Mouse (Mus musculus) lung, postnatal 4 days (tissue): ENCODE measurements around the gene Gdpd1.
A peak's percentile ranks its signal among the peaks of the same experiment; 100 is the strongest.
"Not testable (repeated sequence)": the region's sequence is repeated elsewhere in the genome, so short reads cannot be mapped to it uniquely, and the experiment has no call there.

Source experiments
- DNase-seq, 2 experiments: peaks; one replicate each; pipeline ENCODE4 v3.0.0; 2021

Gene Gdpd1

DNA sequence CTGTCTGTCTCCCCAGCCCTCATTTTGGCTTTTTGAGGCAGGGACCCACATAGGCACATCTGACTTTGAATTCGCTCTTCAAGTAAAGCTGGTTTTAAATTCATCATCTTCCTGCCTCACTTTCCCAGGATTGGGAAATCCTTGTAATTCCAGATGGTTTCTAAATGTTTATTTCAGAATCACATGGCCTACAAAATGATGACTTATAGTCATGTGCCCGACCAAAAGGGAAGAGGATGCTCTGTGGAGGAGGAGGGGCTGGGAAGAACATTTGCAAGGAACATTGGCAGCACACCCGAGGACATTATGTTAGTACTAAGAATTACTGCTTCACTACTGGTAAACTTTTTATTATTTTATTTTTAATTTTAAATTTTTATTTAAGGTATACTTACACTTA, 48.5 kb downstream of the Gdpd1 start:
- no peak for DNase-seq

- DNase-seq = not testable (repeated sequence)
Observed at GRCm38 (mm10) chr11:87023240-87023639, 50.6 kb downstream of the Gdpd1 start.

- no peak for DNase-seq
Observed at GRCm38 (mm10) chr11:87022765-87023164, 51.1 kb downstream of the Gdpd1 start.

DNA sequence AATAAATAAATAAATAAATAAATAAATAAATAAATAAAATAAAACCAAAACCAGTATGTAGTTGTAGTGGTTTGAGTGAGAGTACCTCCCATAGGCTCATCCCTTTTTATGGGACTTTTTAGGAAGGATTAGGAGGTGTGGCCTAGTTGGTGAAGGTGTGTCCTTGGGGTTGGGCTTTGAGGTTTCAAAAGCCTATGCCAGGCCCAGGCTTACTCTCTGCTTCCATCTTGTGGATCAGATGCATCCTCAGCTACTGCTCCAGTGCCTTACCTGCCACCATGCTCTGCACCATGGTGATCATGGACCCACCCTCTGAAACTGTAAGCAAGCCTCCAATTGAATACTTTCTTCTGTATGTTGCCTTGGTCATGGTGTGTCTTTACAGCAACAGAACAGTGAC, 52.3 kb downstream of the Gdpd1 start:
- DNase-seq = no peak

- DNase-seq = no peak
Observed at GRCm38 (mm10) chr11:87020449-87020848, 53.4 kb downstream of the Gdpd1 start.

DNA sequence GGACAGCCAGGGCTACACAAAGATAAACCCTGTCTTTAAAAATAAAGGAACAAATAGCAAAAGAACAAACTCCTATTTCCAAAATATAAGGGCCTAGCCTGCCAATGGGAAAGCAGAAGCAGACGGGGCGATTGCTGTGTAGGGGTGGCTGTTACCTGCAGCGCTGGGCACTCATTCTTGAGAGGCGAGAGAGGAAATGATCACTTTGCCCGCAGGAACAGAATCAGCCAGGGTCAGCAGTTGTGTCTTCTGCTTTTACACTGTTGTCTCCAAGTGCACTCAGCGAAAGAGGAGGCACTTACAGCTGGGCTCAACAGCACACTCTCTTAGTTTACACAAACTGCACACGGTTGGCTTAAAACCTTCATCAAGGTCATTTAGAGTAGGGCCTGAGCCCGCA, 54.4 kb downstream of the Gdpd1 start:
- no peak for DNase-seq

DNA sequence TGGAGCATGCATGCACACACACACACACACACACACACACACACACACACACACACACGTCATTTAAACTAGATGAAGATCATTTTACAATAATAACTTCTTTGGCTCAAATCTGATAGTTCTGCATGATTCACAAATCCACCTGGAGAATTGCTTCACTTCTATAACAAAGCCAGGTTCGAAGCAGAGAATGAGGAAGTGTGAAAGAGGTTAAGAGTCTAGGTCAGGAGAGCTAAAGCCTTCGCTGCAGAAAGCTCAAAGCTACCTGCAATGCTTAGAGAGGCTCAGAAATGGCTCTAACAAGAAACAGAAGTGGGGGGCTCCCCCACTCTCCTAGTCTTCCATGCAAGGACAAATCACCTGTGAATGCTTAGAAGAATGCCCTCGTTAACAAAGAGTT, 55.8 kb downstream of the Gdpd1 start:
- no peak for DNase-seq

DNA sequence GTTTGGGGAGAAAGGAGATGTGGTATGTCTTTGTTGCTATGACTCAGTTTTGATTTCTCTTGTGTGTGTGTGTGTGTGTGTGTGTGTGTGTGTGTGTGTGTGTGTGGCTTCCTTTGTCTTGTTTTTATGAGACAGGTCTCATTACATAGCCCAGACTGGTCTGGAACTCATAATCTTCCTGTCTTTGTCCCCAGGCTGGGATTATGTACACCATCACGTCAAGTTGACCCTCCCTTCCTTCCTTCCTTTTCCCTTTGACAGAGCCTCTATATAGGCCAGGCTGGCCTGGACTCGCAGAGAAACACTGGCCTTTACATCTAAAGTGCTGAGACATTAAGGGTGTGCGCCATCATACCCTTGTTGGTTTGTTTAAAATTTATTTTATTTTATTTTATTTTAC, 58.2 kb downstream of the Gdpd1 start:
- peak; percentile 24 to 40 for DNase-seq

DNA sequence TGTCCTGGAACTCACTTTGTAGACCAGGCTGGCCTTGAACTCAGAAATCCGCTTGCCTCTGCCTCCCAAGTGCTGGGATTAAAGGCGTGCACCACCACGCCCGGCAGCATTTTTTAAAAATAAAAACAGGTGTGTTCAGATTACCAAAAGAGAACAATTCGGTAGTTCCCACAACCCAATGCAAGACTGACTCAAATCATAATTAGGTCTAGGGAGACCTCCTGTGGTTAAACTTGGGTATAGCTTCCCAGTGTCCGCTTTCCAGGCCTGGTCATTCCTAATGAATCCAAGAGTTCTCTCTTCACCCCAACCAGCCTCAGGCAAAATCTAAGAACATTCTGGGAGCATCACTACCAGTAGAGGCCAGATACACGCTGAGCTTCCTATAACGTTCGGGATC, 63.4 kb downstream of the Gdpd1 start:
- DNase-seq = peak in 1 of 2 experiments; percentile 72

DNA sequence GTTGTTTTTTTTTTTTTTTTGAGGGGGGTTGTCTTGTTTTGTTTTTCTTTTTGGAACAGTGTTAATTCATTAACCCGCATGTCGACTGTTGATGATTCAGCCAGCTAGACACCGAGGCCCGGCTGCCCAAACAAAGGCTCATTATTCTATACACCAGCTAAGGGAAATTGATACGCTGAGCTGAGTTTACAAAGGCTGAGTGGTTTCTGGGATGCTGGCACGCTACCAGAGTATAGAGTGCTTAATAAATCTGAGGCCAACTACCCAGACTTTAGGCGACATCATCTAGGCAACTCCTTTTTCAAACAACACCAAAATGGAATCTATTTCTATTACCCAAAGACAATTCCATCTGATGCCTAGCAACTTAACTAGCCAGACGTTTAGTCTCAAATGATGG, 66.5 kb downstream of the Gdpd1 start:
- DNase-seq = peak in 1 of 2 experiments; percentile 30

- peak; percentile 35 to 63 for DNase-seq
Observed at GRCm38 (mm10) chr11:87004960-87005755, 68.7 kb downstream of the Gdpd1 start.

DNA sequence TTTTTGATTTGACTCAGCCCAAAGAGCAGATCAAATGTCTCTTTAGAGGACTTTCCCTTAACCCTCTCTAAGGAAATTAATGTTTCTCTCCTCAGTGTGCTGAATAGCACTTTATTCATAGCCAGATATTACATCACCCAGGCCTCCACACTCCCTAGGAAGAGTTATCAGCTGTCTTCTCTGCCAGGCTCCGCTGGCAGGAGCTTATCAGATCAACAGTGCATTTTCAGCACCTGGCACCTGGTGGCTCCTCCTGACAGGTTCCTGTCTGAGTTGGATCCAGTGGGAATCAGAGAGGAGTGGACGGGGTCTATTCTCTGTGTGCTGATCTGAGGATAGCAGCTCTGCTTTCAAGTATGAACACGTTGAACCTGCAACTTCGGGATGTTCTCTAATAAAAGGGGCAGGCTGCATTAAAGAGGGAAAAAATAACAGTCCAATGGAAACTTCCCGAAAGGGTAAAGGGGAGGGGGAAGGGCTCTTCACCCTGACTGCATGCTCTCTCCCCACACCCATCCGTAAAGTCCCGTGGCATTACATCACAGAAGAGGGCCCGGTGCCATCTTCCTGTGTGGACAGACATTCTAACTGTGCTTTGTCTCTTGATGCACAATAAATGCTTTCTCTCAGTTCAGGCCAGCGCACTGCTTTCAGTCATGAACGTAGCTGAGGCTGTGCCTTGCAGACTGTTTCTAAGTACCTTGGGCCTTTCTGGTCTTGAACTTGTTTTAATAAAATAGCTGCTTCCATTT, 71.6 kb downstream of the Gdpd1 start:
- peak; percentile 38 to 47 for DNase-seq

DNA sequence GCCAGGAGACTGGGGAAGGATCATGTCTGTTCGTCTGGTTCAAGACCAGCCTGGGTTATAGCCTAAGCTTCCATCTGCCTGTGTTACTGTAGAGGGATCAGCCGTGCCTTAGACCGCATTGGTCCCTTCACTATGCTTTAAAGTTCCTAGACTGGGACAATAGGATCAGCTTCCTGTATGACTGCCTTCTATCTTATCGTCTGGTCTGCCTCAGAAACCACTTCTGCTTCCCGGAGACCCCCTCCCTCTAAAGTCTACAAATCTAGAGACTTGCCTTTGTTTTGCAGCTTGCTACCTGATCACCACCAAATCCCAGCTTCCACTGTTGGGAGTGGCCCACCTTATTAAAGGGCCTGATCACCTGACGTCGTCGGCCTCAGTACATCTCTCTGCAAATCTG, 72.6 kb downstream of the Gdpd1 start:
- no peak for DNase-seq

GRCm38 (mm10) chr11:86996266-86996665, 77.6 kb downstream of the Gdpd1 start:
- DNase-seq = no peak

DNA sequence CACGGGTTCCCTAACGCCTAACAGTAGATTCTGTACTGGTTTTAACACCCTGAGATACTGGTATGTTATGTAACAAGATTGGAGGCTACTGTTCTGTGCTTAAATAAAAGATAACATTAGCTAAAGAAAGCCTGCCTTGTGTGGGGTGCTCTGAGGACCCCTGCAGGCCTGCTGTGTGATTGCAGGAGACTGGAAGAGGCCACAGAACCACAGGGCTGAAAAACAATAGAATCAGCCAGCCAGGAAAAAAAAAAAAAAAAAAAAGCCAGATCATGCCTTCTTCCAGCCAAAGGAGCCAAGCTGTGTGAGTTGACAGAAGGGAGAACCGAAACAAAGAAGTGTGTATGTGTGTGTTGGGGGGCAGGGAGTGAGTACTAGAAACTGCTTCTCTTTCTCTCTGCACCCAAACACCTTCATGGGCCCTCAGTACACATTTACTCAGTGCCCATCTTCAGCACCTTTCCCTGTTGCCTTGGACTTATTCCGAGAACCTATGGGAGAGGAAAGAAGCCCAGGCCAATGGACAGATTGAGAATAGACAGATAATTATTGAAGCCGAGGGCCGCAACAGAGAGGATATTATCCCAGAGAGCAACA, 78.1 kb downstream of the Gdpd1 start:
- DNase-seq = peak; percentile 76 to 82

- no peak for DNase-seq
Observed at GRCm38 (mm10) chr11:86994791-86995624, 78.9 kb downstream of the Gdpd1 start.

DNA sequence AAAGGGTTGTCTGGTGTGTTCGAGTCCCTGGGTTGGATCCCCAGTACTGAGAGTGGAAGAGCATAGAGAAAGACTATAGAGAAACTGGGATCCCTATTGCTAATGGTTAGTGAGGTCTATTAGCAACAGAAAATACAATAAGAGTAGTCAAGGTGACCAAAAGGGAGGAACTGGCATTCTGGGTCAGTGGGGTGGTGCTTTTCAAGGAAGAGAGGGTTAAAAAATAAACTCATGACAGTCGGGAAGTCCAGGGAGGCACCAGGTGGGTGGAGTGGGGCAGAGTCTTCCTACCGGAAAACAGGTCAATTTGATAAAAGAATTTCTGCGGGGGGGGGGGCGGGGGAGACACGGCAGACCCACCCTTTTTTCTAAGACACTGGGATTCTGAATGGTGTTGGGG, 79.5 kb downstream of the Gdpd1 start:
- no peak for DNase-seq

DNA sequence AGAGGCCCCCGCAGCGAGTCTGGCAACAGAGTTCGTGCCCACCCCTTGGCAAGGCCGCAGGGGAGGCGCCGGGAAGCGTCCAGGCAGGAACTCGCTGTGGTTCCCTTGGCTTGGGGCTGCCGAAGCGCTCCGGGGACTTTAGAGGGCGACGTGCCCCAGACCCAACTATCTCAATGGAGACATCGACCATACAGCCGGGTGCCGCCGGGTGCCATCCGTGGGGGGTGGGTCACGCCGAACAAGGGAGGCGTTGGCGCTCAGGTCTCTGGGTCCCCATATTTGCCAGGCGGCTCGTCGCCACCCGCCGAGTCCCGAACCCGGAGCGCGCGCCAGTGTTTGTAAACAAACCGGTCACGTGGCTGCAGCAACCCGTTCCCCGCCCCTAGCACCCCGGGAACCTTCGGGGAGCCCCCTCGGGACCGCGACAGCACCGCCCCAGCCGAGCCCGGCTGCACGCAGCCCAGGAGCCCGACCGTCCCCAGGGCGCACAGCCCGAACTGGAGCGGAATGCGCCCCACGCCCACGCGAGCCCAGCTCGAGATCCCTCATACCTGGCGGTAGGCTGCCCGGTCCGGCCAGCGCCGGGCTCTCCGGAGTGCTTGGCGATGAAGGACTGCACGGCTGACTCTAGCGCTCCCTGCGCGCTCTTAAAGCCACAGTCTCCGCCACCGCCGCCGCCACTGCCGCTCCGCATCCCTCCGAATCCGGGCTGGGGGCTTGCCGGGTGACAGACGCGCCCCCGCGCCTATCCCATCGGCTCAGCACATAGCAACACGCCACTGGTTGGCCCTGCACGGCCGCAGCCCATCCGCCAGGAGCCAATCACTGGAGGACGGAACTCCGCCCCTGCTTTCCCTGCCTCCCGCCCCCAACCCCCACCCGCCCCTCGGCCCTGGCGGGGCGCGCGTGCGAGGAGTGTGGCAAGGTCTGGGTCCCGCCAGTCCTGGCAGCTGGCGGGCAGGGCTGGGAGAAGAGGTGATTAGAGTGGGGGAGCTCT, 80.5 kb downstream of the Gdpd1 start, which contains the start of gene Ypel2:
Ypel2 (minus strand) TSS at position 667 of the 997 bp plus-strand sequence.
- peak; percentile 97 to 99 for DNase-seq

DNA sequence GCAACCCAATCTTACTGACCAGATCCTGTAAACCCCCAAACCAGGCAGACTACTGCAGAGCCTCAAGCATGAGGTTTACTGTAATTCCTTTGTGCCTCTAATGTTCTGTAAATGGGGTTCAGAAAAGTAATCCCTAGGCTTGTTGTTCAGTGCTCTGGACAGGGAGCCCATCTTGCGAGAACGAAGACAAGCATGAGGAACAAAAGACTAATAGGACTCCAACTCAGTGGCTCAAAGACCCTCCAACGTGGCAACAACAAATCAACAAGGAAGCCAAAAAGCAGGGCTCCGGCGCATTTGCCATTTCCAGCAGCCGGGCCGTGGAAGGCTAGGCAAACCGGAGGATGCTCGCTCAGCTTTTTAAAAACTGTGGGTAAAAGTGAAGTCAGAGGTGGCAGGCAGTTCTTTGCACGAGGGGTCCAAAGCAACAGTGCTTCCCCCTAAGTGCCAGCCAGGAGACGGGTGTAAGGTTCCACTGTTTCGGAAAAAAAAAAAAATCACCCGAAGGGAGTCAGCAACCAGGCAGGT, 81.3 kb downstream of the Gdpd1 start:
- DNase-seq = no peak

- no peak for DNase-seq
Observed at GRCm38 (mm10) chr11:86991241-86991640, 82.6 kb downstream of the Gdpd1 start.

DNA sequence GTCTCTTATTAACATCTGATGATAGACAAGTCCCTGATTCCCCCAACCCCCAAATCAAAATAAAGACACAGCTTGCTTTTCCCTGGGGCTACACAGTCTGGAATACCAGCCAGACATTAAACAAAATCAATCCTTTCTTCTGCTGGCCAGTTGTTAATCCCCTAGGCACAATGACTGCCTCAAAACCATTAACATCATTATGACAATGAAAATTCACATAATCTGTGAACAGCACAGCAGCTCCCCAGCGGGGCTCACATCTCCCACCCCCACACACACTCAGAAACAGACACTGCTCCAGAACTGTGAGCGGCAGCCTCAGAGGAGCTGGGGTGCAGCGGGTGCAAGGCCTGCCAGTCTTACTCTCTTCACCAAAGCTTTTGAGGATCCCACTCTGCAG, 83.6 kb downstream of the Gdpd1 start:
- no peak for DNase-seq
